Mouse (Mus musculus) heart, postnatal 4 days (tissue): Measurements from ENCODE around the gene Pef1. TPM values are rescaled to one million over a fixed set of nuclear protein-coding genes. Genes with fewer than 3 reads are reported as not detected.
A peak's percentile ranks its signal among the peaks of the same experiment; 100 is the strongest.

Experiments used
- DNase-seq: peaks from one replicate; pipeline ENCODE4 v3.0.0; 2021
- total RNA-seq, 2 experiments: library from RNA; stranded (reverse); gene quantifications; 2 replicates each; pipeline ENCODE4 v1.2.3; 2021

Pef1 gene
- total RNA-seq, 2 experiments from 2014 or later, result 40.5 to 42.1 TPM

- DNase-seq, result no peak
These were observed 7.2 kb upstream of the Pef1 start for GRCm38 (mm10) chr4:130095137-130095536.

- no peak for DNase-seq
These were observed 1.2 kb upstream of the Pef1 start for GRCm38 (mm10) chr4:130101183-130101582.

- no peak for DNase-seq
These were observed 1.3 kb downstream of the Pef1 start for GRCm38 (mm10) chr4:130103632-130104031.

GRCm38 (mm10) chr4:130104584-130104983 is 2.2 kb downstream of the Pef1 start:
- DNase-seq, result no peak

- DNase-seq, result no peak
These were observed 4.7 kb downstream of the Pef1 start for GRCm38 (mm10) chr4:130107065-130107443.

GRCm38 (mm10) chr4:130107444-130108131 is 5.2 kb downstream of the Pef1 start:
- DNase-seq, result peak; percentile 100

GRCm38 (mm10) chr4:130108929-130109328 is 6.6 kb downstream of the Pef1 start:
- DNase-seq, result no peak

- no peak for DNase-seq
These were observed 7.3 kb downstream of the Pef1 start for GRCm38 (mm10) chr4:130109666-130110065.

GRCm38 (mm10) chr4:130110091-130110490 is 7.7 kb downstream of the Pef1 start:
- DNase-seq, result no peak

GRCm38 (mm10) chr4:130112299-130112698 is 9.9 kb downstream of the Pef1 start:
- DNase-seq, result no peak

- no peak for DNase-seq
These were observed 10.4 kb downstream of the Pef1 start for GRCm38 (mm10) chr4:130112732-130113131.

GRCm38 (mm10) chr4:130120752-130121151 is 18.4 kb downstream of the Pef1 start:
- no peak for DNase-seq

- DNase-seq, result no peak
These were observed 19.2 kb downstream of the Pef1 start for GRCm38 (mm10) chr4:130121560-130121959.

- no peak for DNase-seq
These were observed 20.7 kb downstream of the Pef1 start for GRCm38 (mm10) chr4:130123020-130123419.

GRCm38 (mm10) chr4:130124110-130124509 is 21.8 kb downstream of the Pef1 start:
- DNase-seq, result no peak

- DNase-seq, result no peak
These were observed 22.8 kb downstream of the Pef1 start for GRCm38 (mm10) chr4:130125164-130125563.

GRCm38 (mm10) chr4:130125935-130126334 is 23.6 kb downstream of the Pef1 start:
- no peak for DNase-seq

GRCm38 (mm10) chr4:130128907-130129306 is 26.5 kb downstream of the Pef1 start:
- no peak for DNase-seq

- no peak for DNase-seq
These were observed 27.7 kb downstream of the Pef1 start for GRCm38 (mm10) chr4:130130082-130130481.

GRCm38 (mm10) chr4:130130641-130131350 is 28.4 kb downstream of the Pef1 start:
- DNase-seq, result no peak

GRCm38 (mm10) chr4:130131448-130132105 is 29.2 kb downstream of the Pef1 start:
- no peak for DNase-seq

GRCm38 (mm10) chr4:130133399-130133798 is 31.0 kb downstream of the Pef1 start:
- no peak for DNase-seq

- peak; percentile 89 for DNase-seq
These were observed 36.3 kb downstream of the Pef1 start for GRCm38 (mm10) chr4:130138441-130139213.
